Mouse (Mus musculus): ENCODE measurements around the gene Stag1.

Stag1 gene

DNA sequence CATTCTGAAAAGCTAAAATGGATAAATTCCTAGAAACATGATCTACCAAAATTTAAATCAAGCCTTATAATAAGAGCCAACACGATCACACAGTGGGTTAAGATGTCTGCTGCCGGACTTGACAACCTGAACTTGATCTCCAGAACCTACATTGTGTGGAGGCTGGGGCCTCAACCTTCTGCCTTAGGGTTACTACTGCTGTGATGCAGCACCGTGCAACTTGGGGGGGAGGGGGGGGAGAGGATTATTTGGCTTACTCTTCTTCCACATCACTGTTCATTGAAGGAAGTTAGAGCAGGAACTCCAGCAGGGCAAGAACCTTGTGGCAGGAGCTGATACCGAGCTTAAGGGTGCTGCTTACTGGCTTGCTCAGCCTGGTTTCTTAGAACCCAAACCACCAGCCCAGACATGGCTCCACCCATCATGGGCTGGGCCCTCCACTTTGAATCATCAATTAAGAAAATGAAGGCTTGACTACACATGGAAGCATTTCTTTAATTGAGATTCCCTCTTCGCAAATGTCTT lies 365.4 kb downstream of the Stag1 start:
- DNase-seq (ENCODE audit: low read depth, low spot score) = no peak

DNA sequence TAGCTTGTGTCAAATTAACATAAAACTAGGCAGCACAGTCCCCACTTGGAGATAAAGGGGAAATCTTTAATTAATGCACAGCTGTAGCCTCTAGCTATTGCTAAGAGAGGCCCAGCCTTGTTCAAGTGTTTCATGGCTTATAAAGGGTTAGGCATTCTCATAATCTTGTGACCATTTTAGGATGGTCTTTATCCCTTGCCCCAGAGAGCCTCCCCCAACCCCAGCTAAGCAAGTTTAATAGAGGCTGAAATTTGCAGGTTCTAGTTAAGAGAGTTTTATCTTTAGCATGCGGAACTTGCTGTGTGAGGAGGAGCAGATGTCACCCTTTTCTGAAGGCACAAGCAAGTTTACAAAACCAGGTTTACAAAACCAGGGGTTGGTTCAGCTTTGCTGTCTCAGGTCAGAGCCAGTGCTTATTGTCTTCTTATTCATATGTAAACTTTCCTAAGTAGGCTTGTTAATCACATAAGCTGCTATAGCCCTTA lies 365.9 kb downstream of the Stag1 start:
- DNase-seq (ENCODE audit: low read depth, low spot score) = no peak

DNA sequence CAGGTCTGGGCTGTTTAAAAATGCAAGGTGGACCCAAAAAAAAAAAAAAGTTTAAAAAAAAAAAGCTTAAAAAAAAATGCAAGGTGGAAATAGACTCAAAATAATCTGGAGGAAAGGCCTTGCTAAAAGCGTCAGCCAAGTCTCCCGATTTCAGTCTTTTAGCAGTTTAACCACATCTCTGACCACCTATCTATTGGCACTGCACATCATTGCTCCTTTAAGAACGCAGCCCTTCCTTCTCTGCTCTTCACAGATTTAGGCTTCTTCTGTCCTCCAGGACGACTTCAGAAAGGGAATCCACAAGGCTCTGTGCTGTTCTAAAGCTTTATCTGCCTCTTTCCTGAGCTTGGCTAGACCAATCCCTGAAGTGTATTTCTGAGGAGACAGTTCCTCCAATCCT lies 366.5 kb downstream of the Stag1 start:
- no peak for DNase-seq (ENCODE audit: low read depth, low spot score)

DNA sequence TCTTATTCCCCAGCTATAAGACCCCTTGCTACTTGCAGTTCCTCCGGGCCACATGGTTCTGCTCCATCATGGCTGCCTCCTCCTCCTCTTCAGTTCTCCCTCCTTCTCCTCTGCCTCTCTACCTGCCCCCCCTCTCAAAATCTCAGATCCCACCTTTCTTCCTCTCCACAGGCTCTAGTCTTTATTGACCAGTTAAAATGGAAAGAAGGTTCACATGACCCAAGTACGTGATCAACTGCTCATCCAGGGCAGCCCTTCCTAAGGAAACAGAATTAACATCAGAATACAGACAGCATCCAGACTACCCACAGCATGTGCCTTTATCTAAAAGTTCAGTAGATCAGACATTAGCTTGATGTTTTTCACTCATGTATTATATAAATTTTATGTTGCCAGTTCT lies 371.9 kb downstream of the Stag1 start:
- DNase-seq (ENCODE audit: low read depth, low spot score) = no peak

DNA sequence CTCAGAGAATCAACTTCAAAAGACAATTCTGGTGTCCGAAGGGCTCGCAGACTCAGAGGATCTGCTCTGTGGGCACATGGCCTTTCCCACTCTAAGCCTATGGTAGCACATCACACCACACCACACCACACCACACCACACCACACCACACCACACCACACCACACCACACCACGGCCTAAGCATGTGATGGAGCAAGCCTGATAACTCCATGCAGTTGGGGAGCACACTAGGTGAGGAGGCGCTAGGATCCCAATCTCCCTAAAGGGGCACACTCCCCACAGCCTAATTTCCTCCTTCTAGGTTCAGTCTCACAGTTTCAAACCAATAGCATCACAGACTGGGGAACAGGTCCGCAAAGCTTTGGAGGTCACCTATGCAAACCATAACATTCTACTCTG lies 381.1 kb downstream of the Stag1 start:
- DNase-seq (ENCODE audit: low read depth, low spot score) = no peak

DNA sequence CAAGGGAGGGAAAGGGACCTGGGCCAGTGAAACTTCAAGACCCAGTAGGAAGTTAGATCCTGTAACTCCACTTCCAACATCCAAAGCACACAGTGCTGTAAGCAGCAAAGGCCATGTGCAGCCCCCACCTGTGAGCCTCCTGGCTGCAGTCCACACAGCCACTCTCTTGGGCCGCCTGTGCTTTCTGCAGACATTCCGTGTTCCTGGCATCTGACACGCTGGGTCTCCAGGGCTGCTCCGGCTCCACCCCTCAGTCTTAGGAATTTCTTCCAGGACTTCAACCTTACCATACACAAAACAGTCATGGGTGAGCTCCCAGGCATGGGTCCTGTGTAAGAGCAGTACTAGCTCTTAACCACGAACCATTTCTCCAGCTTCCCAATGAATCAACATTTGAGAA lies 381.7 kb downstream of the Stag1 start:
- DNase-seq (ENCODE audit: low read depth, low spot score) = no peak

DNA sequence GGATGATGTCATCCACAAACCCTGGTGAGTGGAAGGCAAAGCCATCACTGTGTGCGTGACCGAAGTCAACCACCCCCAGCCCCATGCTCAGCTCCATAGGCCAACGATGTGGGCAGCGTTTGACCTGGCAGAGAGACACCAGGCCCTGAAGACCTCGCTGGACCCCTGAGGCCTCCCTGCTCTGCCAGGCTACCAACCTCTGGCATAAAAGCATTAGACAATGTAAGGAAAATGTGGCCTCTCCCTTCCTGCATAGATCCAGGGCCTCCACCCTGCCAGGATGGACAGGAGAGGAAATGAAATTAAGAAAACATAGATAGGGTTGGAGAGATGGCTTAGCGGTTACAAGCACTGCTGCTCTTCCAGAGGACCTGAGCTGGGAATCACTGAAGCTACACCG lies 385.2 kb downstream of the Stag1 start:
- no peak for DNase-seq (ENCODE audit: low read depth, low spot score)

DNA sequence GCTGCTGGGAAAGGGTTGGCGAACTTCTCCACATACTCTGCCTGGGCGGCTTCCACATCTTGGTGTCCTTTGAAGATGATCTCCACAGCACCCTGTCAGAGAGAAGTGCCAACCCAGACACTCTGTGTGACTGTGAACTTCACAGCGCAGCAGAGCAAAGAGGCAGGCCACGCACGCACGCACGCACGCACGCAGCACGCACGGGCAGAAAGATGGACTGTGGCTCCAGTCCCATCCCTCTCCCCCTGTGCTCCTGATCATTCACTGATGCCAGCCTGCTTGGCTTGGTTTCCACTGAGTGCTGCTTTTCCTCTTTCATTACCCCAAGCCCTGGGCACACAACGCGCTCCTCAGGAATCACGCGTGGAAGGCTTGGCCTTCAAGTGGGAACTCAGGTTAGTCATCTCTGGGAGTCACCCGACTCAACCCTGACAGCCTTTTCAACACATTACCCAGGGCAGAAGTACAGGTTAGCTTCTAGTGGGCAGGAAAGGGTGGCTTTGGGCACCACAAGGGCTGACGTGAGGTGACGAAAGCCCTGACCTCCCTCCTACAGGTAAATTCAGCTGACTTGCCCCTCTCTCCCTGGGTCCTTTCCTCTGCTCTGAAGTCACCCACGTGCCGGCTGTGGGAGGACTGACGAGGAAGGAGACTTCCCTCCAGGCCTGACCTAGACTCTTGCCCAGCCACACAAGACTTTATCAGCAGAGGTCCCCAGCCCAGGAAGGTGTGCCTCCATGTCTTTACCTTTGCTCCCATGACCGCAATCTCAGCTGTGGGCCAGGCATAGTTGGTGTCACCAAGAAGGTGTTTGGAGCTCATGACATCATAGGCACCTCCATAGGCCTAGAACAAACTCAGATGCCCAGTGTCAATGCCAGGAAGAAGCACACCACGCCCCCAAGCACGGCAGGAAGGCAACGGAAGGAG lies 387.0 kb downstream of the Stag1 start:
- no peak for DNase-seq (ENCODE audit: low read depth, low spot score)

DNA sequence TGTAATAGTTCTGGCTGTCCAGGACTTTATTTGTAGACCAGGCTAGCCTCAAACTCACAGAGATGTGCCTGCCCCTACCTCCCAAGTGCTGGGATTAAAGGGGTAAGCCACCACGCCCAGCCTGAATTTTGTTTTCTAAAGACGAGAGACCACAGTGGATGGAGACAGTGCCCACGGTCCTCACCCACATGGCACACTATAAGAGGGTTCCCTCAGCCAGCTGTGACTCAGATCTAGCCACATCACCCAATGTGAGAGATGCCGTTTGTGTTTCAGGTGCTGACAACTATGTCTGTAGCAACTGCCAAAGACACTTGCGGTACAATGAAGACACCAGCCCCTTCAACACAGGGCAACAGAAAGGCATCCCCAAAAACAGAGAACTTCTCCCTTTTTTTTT lies 389.4 kb downstream of the Stag1 start:
- DNase-seq (ENCODE audit: low read depth, low spot score) = no peak

DNA sequence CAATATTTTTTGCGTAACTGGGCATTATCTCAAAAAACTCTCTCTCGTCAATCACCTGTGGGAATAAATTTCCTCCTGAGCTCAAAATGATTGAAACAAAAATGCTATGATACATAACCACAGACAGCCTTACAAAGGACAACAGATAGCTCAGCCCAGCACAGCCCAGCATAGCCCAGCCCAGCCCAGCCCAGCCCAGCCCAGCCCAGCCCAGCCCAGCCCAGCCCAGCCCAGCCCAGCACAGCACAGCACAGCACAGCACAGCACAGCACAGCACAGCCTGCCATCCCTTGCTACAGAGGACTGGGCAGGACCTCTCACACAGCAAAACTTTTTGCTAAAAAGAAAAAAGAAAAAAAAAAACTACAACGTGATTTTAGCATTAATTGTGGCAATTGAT lies 390.3 kb downstream of the Stag1 start:
- DNase-seq (ENCODE audit: low read depth, low spot score) = no peak

DNA sequence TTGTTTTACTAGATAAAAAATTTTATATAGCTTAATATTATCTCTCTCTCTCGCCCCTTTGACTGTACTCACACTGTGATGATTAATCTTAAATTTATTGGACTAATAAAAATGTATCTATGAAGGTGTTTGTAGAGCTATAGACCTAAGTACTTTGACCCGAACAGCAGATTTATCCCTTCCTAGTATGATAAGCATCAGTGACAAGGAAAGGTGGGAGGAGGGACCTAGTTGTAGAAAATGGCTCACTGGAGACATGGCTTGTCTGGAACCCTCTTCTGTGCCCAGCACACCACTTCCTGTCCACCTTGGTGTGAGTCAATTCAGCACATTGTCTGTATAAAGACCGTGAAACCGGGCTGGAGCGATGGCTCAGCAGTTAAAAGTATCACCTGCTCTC lies 393.0 kb downstream of the Stag1 start:
- DNase-seq (ENCODE audit: low read depth, low spot score) = no peak

DNA sequence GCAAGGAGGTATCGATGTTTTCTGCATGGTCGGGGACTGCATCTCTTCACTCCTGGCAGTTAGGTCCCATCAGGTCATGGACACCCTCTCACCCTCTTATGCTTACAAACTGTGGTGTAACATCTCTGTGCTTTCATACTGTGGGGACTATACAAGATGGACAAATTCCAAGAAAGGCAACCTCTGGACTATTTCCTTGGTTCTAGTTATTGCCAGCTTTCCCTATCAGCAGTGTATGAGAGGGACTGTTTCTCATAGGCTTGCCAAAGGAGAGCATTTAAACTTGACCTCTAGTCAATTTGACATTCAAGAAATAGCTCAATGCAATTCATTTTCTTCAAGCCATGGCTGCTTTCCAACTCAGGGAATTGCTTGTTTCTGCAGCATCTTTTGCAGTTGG lies 393.7 kb downstream of the Stag1 start:
- DNase-seq (ENCODE audit: low read depth, low spot score) = no peak

DNA sequence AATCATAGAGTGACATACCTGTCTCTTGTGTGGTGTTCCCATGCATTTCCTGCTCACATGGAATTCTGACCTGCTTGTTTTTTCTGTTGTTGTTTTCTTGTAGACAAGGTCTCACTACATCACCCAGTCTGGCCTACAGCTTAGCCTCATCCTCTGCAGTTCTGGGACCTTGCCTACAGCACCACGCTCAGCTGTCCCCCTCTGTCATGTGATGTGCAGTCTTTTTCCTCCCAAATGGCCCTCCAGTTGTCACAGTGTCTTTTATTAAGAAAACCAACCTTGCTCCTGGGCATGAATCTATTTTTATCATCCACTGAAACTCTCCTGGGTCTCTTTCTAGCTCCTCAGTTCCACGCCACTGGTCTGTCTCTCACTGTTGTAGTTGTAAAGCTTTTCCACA lies 394.6 kb downstream of the Stag1 start:
- DNase-seq (ENCODE audit: low read depth, low spot score) = no peak

DNA sequence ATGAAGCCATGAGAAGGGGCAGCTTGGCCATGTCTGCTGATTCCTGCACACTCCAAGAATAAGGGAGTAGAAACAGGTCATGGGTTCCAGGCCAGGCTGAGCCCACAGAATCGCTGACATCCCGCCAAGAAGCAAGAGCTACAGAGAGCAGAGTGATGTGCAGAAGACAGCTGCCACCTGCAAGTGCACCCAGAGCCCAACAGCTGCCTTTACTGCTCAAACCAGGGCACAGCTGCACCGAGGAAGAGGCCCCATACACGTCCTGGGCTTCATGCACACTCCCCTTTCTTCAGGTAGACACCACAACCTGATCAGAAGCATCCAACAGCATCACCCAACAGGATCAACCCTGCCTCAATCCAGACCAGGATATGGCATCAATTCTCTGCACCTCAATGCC lies 396.3 kb downstream of the Stag1 start:
- DNase-seq (ENCODE audit: low read depth, low spot score) = no peak

DNA sequence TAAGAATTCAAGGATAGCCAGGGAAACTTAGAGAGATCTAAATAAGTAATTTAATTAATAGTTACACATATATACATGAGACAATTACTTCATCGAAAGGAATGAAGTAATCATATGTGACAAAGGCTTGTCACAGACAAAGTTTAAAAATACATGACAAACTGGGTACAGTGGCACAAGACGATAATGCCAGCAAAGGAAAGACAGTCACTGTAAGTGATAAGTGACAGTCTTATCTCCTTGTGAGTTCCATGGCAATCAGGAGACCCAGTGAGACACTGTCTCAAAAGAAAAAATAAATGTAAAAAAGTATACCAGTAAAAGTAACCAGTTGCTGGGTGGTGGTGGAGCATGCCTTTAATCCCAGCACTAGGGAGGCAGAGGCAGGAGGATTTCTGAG lies 399.5 kb downstream of the Stag1 start:
- no peak for DNase-seq (ENCODE audit: low read depth, low spot score)

DNA sequence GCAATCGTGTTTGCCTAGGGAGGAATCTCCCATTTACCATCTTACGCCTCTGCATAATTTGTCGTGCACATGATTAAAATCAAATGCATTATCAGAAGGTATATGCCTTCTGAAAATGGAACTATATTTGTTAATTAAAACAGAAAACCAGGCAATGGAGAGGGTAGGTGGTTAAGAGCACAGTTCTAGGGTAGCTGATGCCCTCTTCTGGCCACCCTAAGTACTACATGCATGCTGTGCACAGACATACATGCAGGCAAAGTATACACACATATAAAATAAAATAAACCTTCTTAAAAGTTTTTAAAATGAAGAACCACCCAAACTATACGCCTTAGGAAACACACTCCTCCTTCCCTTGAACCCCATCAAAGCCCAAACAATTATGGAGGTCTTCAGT lies 404.5 kb downstream of the Stag1 start:
- DNase-seq (ENCODE audit: low read depth, low spot score) = no peak

DNA sequence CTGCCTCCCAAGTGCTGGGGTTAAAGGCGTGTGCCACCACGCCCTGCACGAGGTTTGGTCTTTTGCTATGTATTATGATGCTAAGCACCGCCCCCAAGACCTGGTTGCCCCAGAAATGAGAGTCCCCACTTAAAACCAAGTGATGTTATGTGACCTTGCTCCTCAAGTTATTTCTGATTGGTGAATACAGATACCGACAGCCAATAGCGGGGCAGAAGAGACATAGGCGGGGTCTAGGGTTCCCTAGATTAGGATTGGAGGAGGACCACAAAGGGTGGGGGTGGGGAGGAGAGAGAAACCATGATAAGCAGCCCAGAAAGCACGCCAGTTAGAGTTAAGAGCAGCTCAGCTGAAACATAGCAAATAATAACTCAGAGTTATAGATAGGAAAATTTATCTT lies 405.2 kb downstream of the Stag1 start:
- DNase-seq (ENCODE audit: low read depth, low spot score) = no peak

DNA sequence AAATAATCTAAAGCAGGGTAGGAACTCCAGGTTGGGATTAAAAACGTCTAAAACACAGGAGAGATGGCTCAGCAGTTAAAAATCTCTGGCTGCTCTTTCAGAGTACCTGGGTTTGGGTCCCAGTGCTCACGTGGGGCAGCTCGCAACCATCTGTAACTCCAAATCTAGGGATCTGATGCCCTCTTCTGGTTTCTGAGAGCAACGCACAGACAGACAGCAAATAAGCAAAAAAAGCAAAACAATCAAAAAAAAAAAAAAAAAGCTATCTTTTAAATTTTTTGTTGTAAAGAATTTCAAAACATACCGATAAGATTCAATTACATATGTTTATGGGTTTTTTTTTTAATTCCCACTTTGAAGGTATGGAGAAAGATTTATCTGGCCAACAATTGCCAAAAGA lies 405.7 kb downstream of the Stag1 start:
- DNase-seq (ENCODE audit: low read depth, low spot score) = no peak

DNA sequence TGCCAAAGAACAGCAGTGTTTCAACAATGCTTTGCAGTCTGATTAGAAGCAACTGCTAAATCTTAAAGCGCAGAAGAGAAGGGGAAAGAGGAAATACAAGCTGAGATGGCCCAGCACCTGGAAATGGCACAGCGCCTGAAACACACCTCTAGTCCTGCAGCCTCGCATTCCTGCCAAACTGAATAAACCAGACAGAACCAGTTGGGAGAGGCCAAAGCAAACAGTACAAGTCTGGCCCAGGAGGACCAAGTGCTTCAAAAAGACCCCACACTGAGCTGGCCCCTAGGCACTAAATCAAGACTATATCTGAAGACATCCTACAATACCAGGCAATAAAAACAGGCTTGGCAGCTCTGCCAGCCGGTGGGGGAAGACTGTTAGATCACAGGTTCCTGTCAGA lies 408.3 kb downstream of the Stag1 start:
- DNase-seq (ENCODE audit: low read depth, low spot score) = no peak

Measured in retina, postnatal 7 days (tissue).